Mouse (Mus musculus) forebrain, postnatal 0 days (tissue): ENCODE measurements around the gene Tex48. TPM values are rescaled to one million over a fixed set of nuclear protein-coding genes. Genes with fewer than 3 reads are reported as not detected.

Experiments used
- ATAC-seq: fragments of 200-750 bp; cut with Nextera tagmentation; 2 replicates; pipeline ENCODE4 v1.8.0; 2017; ENCODE audit warnings: mild to moderate bottlenecking, moderate library complexity
- DNase-seq: peaks from one replicate; pipeline ENCODE4 v3.0.0-alpha.2; 2015
- H3K27ac ChIP-seq: fragments of 300-500 bp; sonication (generic); 2 replicates; pipeline ENCODE4 v1.5.1; 2014; ENCODE audit warnings: low read depth, mild to moderate bottlenecking, antibody characterized with exemption, low read length, moderate library complexity, mixed read lengths
- H3K27me3 ChIP-seq: fragments of 300-500 bp; sonication (generic); 2 replicates; pipeline ENCODE4 v1.6.1; 2014; ENCODE audit warnings: mild to moderate bottlenecking, low read length, mixed read lengths; ENCODE audit not compliant: insufficient read depth
- H3K36me3 ChIP-seq: fragments of 300-500 bp; sonication (generic); 2 replicates; pipeline ENCODE4 v1.6.1; 2014; ENCODE audit warnings: mild to moderate bottlenecking, moderate library complexity; ENCODE audit not compliant: insufficient read depth
- H3K4me1 ChIP-seq: fragments of 300-500 bp; sonication (generic); 2 replicates; pipeline ENCODE4 v1.6.1; 2014; ENCODE audit warnings: antibody characterized with exemption; ENCODE audit not compliant: insufficient read depth
- H3K4me2 ChIP-seq: fragments of 300-500 bp; sonication (generic); 2 replicates; pipeline ENCODE4 v1.6.1; 2014; ENCODE audit warnings: low read depth, mild to moderate bottlenecking, moderate library complexity
- H3K4me3 ChIP-seq: fragments of 300-500 bp; sonication (generic); 2 replicates; pipeline ENCODE4 v1.5.1; 2014; ENCODE audit warnings: low read depth, low read length, mixed read lengths
- H3K9ac ChIP-seq: fragments of 300-500 bp; sonication (generic); 2 replicates; pipeline ENCODE4 v1.6.1; 2014; ENCODE audit warnings: mild to moderate bottlenecking
- H3K9me3 ChIP-seq: fragments of 300-500 bp; sonication (generic); 2 replicates; pipeline ENCODE4 v1.6.1; 2016; ENCODE audit warnings: low read length
- CTCF ChIP-seq: sonication (generic); IDR thresholded peaks from 2 replicates; pipeline ENCODE4 v1.5.1; 2016; ENCODE audit warnings: antibody characterized with exemption, control low read depth, low read depth
- WGBS: fragments of 180-500 bp; shearing (Covaris S2); extraction: QIAGEN DNeasy Blood & Tissue Kit; methylation state at CpG from one replicate; pipeline ENCODE4 v1.1.7; 2014; 5-methylcytosine and 5-hydroxymethylcytosine counted together
- polyA plus RNA-seq: library from polyadenylated mRNA; unstranded; fragments of >200 nt; fragmentation: Nextera tagmentation; extraction: Ambion mirVana; gene quantifications from 2 replicates; pipeline ENCODE4 v1.2.1, GENCODE M21; 2015
- total RNA-seq: library from RNA; depleted of rRNA; stranded (reverse); fragments of >200 nt; gene quantifications from 2 replicates; pipeline ENCODE4 v1.2.3, GENCODE M21; 2014

The Tex48 gene
- total and polyA plus RNA-seq, 2 experiments from 2014 or later, result not detected

GRCm38 (mm10) chr4:63596010-63596409 is 26.2 kb downstream of the Tex48 start:
- no peaks in the 10 kb centered on the region for H3K4me1 ChIP-seq

GRCm38 (mm10) chr4:63595259-63595658 is 27.0 kb downstream of the Tex48 start:
- Histone ChIP-seq H3K27ac (no peak overlapping the region), H3K36me3 (no peaks in the 10 kb centered on the region), H3K9me3 (no peaks in the 10 kb centered on the region), H3K4me1 (no peaks in the 10 kb centered on the region), H3K27me3 (no peaks in the 10 kb centered on the region), H3K9ac (no peak overlapping the region), H3K4me2 (no peak overlapping the region), H3K4me3 (no peak overlapping the region)
- WGBS, result 86% methylated on average over 10 of the region's 10 CpGs
- TF ChIP-seq CTCF, result no peak
- DNase-seq (no peak), ATAC-seq (no peak)

More at GRCm38 (mm10) chr4:63596010-63596409, 26.2 kb downstream of the Tex48 start:
- Histone ChIP-seq H3K27me3 (no peaks in the 10 kb centered on the region), H3K27ac (no peak overlapping the region), H3K4me3 (no peak overlapping the region), H3K4me2 (no peak overlapping the region), H3K9ac (no peak overlapping the region), H3K36me3 (no peaks in the 10 kb centered on the region), H3K9me3 (no peaks in the 10 kb centered on the region)
- TF ChIP-seq CTCF, result no peak
- 94% methylated on average over 4 of the region's 4 CpGs for whole genome bisulfite sequencing
- ATAC-seq (no peak), DNase-seq (no peak)

- no peak for ATAC-seq
- Histone ChIP-seq H3K9me3 (no peaks in the 10 kb centered on the region), H3K27ac (no peak overlapping the region), H3K4me2 (no peak overlapping the region), H3K4me3 (no peak overlapping the region), H3K4me1 (no peaks in the 10 kb centered on the region), H3K9ac (no peak overlapping the region), H3K36me3 (no peaks in the 10 kb centered on the region), H3K27me3 (no peaks in the 10 kb centered on the region)
- no peak for DNase-seq
- 74% methylated on average over 5 of the region's 5 CpGs for WGBS
- no peak for TF ChIP-seq CTCF
These were observed 27.6 kb downstream of the Tex48 start for GRCm38 (mm10) chr4:63594459-63595110.

- no peak for TF ChIP-seq CTCF
- no peak overlapping the region for H3K4me2 ChIP-seq
- H3K4me1 ChIP-seq, result no peaks in the 10 kb centered on the region
- no peak overlapping the region for H3K27ac ChIP-seq
- 89% methylated on average over 4 of the region's 4 CpGs for WGBS
- H3K9ac ChIP-seq, result no peak overlapping the region
- DNase-seq (no peak), ATAC-seq (no peak)
- no peaks in the 10 kb centered on the region for H3K36me3 ChIP-seq
- H3K4me3 ChIP-seq, result no peak overlapping the region
- no peaks in the 10 kb centered on the region for H3K9me3 ChIP-seq
- no peaks in the 10 kb centered on the region for H3K27me3 ChIP-seq
These were observed 31.7 kb downstream of the Tex48 start for GRCm38 (mm10) chr4:63590538-63590937.

GRCm38 (mm10) chr4:63589987-63590386 is 32.2 kb downstream of the Tex48 start:
- no peak for TF ChIP-seq CTCF
- Histone ChIP-seq H3K36me3 (no peaks in the 10 kb centered on the region), H3K4me2 (no peak overlapping the region), H3K4me1 (no peaks in the 10 kb centered on the region), H3K4me3 (no peak overlapping the region), H3K9me3 (no peaks in the 10 kb centered on the region), H3K27ac (no peak overlapping the region), H3K9ac (no peak overlapping the region), H3K27me3 (no peaks in the 10 kb centered on the region)
- 90% methylated on average over 7 of the region's 7 CpGs for WGBS
- DNase-seq, result no peak
- ATAC-seq, result no peak

GRCm38 (mm10) chr4:63586240-63586639 is 36.0 kb downstream of the Tex48 start:
- no peak for TF ChIP-seq CTCF
- H3K36me3 ChIP-seq, result no peaks in the 10 kb centered on the region
- H3K27ac ChIP-seq, result no peak overlapping the region
- WGBS, result 72% methylated on average over 2 of the region's 2 CpGs
- no peak overlapping the region for H3K9ac ChIP-seq
- no peaks in the 10 kb centered on the region for H3K9me3 ChIP-seq
- DNase-seq (no peak), ATAC-seq (no peak)
- no peak overlapping the region for H3K4me2 ChIP-seq
- H3K27me3 ChIP-seq, result no peaks in the 10 kb centered on the region
- no peaks in the 10 kb centered on the region for H3K4me1 ChIP-seq
- no peak overlapping the region for H3K4me3 ChIP-seq

- Histone ChIP-seq H3K27me3 (no peaks in the 10 kb centered on the region), H3K27ac (no peak overlapping the region), H3K4me2 (no peak overlapping the region), H3K9me3 (no peaks in the 10 kb centered on the region), H3K9ac (no peak overlapping the region), H3K4me1 (peaks cover under 1% of the 10 kb centered on the region; the same call in 1 of the 2 replicates), H3K36me3 (no peaks in the 10 kb centered on the region), H3K4me3 (no peak overlapping the region)
- 84% methylated on average over 10 of the region's 10 CpGs for WGBS
- DNase-seq (no peak), ATAC-seq (no peak)
- no peak for TF ChIP-seq CTCF
These were observed 37.0 kb downstream of the Tex48 start for GRCm38 (mm10) chr4:63585216-63585615.
